Mouse (Mus musculus): ENCODE results near the gene Fmod. TPM values are rescaled to one million over a fixed set of nuclear protein-coding genes. Genes with fewer than 3 reads are reported as not detected.
A peak's percentile ranks its signal among the peaks of the same experiment; 100 is the strongest.

The Fmod gene
- total RNA-seq, 2 experiments from 2014 or later = not detected

GRCm38 (mm10) chr1:134074606-134075005 lies 37.6 kb downstream of the Fmod start:
- no peak for ATAC-seq (replicated peaks; ENCODE audit: poor library complexity)

- ATAC-seq (replicated peaks; ENCODE audit: poor library complexity) = no peak
These were observed 38.5 kb downstream of the Fmod start for GRCm38 (mm10) chr1:134075532-134075931.

DNA sequence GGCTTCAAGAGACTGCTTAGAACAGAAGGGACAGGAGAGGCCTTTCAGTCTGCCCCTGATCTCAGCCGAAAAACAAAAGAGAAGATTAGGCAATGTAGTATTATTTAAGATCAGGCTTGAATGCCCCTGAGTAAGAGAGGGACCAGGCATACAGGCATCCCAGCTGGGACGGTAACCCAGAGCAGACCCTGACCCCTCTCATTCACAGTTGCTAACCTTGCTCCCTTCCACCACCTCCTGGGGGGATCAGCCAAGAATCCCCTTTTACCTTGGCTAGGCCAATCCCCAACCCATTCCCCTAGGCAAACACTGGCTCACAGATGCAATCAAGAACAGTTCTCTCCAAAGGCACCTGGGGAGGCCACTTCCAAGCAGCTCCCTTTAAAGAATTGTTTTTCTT lies 39.7 kb downstream of the Fmod start:
- ATAC-seq (replicated peaks; ENCODE audit: poor library complexity) = no peak

GRCm38 (mm10) chr1:134077389-134078060 lies 40.5 kb downstream of the Fmod start:
- ATAC-seq (replicated peaks; ENCODE audit: poor library complexity) = 0 out of 2 replicates have a peak, but pooled peaks have one; percentile 15

DNA sequence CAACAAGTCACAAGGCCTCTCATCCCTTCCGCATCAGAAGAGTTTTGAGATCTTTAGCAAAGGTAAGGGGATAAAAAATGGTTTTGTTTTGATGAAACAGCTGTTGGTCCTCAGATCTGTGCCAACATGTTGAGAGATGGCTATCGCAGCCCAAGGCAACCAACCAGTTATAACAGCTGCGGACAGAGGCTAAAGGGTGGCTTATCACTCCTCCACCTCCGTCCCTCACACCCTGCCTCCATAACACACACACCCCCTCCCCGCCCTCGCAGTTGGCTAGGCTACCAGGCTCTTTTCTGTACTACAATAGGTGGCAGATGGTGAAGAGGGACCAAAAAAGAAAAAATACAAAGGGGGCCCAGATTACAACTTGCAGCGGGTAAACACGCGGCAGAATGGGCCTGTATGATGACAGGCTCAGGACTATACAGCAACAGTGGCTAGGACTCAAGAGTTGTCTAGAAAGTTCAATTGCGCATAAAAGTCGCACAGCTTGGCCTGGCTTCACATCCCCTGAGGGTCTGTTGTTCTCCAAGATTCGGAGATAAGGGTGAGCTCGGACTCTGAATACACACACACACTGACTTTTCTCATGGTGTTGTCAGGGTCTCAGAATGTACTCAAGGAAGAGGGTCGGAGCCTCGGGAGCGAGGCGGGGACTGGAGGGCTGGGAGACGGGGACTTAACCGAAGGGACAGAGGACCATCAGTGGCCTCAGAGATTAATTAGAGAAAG lies 41.2 kb downstream of the Fmod start:
- peak; percentile 23 for ATAC-seq (replicated peaks; ENCODE audit: poor library complexity)

GRCm38 (mm10) chr1:134078802-134079476 lies 41.9 kb downstream of the Fmod start, which contains the start of gene Btg2:
Gene Btg2, minus strand, starts transcription at chr1:134079120.
- peak; percentile 77 for ATAC-seq (replicated peaks; ENCODE audit: poor library complexity)

DNA sequence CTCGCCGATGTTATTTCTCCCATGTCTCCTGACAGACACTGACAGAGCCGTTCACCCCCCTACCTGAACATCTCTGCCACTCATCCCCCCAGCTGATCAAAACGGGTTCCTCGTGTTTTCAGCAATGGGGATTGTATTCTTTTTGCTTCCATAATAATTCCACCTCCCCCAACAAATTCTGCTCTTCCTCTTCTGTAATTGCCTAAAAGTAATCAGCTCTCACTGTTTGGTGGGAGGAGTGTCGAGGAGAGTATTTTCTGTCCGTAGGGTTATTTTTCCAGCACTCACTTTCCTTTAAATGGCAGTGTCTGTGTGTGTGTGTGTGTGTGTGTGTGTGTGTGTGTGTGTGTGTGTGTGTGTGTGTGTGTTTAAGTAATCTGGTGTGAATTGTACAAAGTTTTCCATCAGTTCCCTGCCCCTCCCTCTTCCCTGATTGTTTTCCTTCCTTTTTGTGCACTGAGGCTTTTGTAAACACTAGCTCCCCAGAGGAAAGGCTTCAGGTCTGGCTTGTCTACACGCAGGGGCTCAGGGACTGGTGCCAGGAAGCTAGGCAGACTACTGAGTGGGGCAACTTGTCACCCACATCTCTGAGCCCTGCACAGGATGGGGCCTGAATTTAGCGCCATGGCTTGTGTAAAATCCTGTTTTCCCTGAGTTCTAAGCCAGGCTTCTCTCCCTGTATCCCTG lies 42.6 kb downstream of the Fmod start:
- no peak for ATAC-seq (replicated peaks; ENCODE audit: poor library complexity)

DNA sequence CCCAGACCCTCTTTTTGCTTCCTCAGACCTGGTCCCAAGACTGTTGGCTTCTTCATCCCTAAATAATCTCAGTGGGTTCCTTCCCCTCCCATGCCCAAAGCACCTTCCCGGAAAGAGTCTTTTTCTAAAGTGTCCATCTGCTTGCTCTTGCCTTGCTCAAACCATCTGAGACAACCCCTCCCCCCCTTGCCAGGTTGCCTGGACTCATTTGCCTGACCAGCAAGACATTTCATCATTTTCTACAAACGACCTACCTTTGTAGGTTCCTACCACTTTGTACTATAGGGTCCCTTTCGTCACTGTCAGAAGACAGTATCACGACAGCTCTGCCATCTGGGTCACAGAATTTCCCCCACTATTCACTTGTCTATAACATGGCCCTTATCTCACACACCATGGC lies 43.4 kb downstream of the Fmod start:
- no peak for ATAC-seq (replicated peaks; ENCODE audit: poor library complexity)

GRCm38 (mm10) chr1:134080881-134081450 lies 43.9 kb downstream of the Fmod start:
- no peak for ATAC-seq (replicated peaks; ENCODE audit: poor library complexity)

GRCm38 (mm10) chr1:134082987-134083516 lies 46.0 kb downstream of the Fmod start:
- ATAC-seq (replicated peaks; ENCODE audit: poor library complexity) = peak; percentile 5; the same call in 1 of the 2 replicates

GRCm38 (mm10) chr1:134083676-134084075 lies 46.6 kb downstream of the Fmod start:
- no peak for ATAC-seq (replicated peaks; ENCODE audit: poor library complexity)

- ATAC-seq (replicated peaks; ENCODE audit: poor library complexity) = no peak
These were observed 47.1 kb downstream of the Fmod start for GRCm38 (mm10) chr1:134084128-134084527.

DNA sequence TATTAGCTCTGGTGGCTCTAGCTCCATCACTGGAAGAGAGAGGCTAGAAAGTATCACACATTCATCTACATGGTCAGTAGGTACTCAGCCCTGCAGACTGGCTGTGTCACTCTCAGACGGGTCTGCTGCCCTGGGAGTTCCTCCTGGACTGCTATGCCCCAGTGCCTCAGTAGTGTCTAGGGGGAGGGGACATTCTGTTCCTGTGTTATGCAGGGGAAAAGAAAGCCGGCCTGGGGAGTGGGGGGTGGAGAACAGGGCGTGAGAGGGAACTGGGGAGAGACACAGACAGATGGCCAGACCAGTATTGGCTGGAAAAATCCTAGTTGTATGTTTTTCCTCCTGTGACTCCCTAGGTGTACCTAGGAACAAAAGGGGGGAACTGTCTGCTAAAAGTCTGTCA lies 49.0 kb downstream of the Fmod start:
- ATAC-seq (replicated peaks; ENCODE audit: poor library complexity) = no peak

GRCm38 (mm10) chr1:134086811-134087398 lies 49.9 kb downstream of the Fmod start:
- peak; percentile 35 for ATAC-seq (replicated peaks; ENCODE audit: poor library complexity)

- ATAC-seq (replicated peaks; ENCODE audit: poor library complexity) = no peak
These were observed 52.0 kb downstream of the Fmod start for GRCm38 (mm10) chr1:134089074-134089473.

DNA sequence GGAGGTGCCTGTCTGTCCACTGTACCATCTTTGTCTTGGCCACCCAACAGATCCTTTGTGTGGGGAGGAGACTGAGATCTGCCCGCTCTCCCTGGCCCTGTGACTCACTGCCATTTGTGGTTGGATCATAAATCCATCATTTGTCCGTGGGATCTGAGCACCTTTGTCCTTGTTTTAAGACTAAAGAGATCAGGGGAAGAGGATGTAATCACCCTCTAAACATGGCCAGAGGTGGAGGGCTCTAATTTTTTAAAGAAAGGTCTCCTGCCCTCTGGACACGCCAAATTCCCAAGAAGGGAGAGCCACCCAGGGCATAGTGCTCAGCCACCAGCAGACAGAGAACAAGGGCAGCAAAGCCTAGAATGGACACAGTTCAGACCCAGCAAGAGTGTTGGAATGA lies 54.8 kb downstream of the Fmod start:
- ATAC-seq (replicated peaks; ENCODE audit: poor library complexity) = no peak

GRCm38 (mm10) chr1:134092368-134092767 lies 55.3 kb downstream of the Fmod start:
- ATAC-seq (replicated peaks; ENCODE audit: poor library complexity) = no peak

DNA sequence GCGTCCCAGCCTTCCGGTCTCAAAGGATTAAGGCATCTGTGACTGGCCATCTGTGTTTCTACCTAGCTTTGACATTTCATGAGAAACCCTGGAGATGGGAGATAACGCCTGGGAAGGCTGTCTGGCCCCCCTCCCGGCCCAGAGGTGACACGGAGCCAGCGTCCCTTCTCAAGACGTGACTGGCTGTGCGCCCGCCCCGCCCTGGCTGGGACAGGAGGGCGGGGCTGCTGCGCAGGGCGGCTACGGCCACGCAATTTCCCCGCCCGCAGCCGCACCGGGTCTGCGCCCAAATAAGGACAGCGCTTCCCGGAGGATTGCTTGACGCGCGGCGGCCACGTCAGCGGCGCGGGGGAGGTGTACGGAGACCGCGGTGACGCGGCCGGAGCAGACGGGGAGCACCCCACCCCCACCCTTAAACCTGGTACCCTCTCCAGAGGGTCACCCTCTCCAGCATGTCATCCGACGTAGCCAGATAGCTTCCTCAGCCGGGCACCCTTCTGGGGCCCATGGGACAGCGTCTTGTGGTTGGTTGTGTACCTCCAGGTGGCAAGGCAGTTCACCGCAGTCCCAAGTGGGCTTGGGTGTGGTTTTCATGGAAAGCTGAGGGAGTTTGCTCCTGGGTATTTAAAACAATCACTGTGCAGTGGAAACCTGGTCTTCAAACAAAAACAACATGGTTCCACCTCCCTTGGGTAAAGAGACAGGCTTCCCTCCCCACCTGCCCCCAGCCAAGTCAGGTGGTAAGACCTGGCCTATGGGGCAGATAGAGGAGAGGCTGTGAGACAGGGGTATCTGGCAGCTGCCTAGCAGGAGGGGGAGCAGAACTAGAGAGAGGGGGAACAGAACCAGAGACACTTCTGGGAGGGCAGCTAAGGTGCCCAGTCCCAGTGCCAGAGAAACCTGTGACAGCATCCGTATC lies 56.1 kb downstream of the Fmod start:
- ATAC-seq (replicated peaks; ENCODE audit: poor library complexity) = peak; percentile 72
